Mouse (Mus musculus) embryonic fibroblast, embryonic 13.5 days (primary cell): ENCODE measurements around the gene Rps5. TPM values are rescaled to one million over a fixed set of nuclear protein-coding genes. Genes with fewer than 3 reads are reported as not detected.
"Not testable (repeated sequence)": the region's sequence is repeated elsewhere in the genome, so short reads cannot be mapped to it uniquely, and the experiment has no call there.

Experiments
- H3K27ac ChIP-seq: 2 replicates; pipeline ENCODE4 v1.5.1; 2012; ENCODE audit warnings: low read length, control low read depth, inconsistent platforms; ENCODE audit not compliant: insufficient read depth
- H3K4me1 ChIP-seq: 2 replicates; pipeline ENCODE4 v1.6.1; 2011; ENCODE audit warnings: low read length; ENCODE audit not compliant: control insufficient read depth, insufficient read depth
- H3K4me3 ChIP-seq: 2 replicates; pipeline ENCODE4 v1.5.1; 2011; ENCODE audit warnings: mild to moderate bottlenecking, control low read depth, low read length; ENCODE audit not compliant: insufficient read depth
- CTCF ChIP-seq: IDR thresholded peaks from 2 replicates; pipeline ENCODE4 v1.5.1; 2011; ENCODE audit warnings: mild to moderate bottlenecking, control low read depth, low read length, moderate library complexity, borderline replicate concordance; ENCODE audit not compliant: insufficient read depth
- POLR2A ChIP-seq: IDR thresholded peaks from 2 replicates; pipeline ENCODE4 v1.6.1; 2011; ENCODE audit warnings: low read depth, mild to moderate bottlenecking, control low read depth, low read length, moderate library complexity
- polyA plus RNA-seq: library from polyadenylated mRNA; stranded (reverse); fragments of >200 nt; gene quantifications from 2 replicates; pipeline ENCODE4 v1.2.4, GENCODE M21; 2011; ENCODE audit warnings: low read depth; ENCODE audit not compliant: missing spikeins, insufficient read length

The Rps5 gene
- 1,341 and 1,449 TPM in 2 replicates for polyA plus RNA-seq

- peak within 1 kb of the TSS; percentile 98 for H3K27ac ChIP-seq
- 0 out of 2 replicates have a peak, but pooled peaks cover 3% of the 10 kb centered on the region for H3K4me1 ChIP-seq
- H3K4me3 ChIP-seq, result peak within 1 kb of the TSS; percentile 97
- TF ChIP-seq POLR2A (peak; percentile 82), CTCF (no peak)
Observed at GRCm38 (mm10) chr7:12921705-12922465, at the start of gene Rps5. Rps5 (plus strand) TSS chr7:12922290.

DNA sequence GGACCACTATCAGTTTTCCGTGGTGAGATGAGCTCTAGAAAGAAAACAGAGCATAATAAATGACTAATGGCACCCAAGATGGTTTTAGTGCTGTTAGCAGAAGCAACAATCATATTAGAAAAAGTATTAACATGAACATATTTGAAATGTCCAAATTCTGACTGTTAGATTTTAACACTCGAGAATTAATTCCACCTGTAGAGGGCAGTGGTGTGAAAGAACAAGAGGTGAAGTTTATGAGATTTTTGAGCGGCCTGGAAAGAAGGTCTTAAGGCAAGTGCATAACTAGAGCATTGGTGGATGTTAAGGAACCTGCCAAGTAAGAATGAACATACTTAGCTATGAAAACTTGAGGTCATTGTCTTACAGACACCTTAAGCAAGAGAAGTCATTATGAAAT, 47.8 kb upstream of the Rps5 start:
- Histone ChIP-seq H3K4me3 (no peak overlapping the region), H3K4me1 (no peaks in the 10 kb centered on the region), H3K27ac (no peak overlapping the region)
- no peak for TF ChIP-seq CTCF
- no peak for TF ChIP-seq POLR2A

DNA sequence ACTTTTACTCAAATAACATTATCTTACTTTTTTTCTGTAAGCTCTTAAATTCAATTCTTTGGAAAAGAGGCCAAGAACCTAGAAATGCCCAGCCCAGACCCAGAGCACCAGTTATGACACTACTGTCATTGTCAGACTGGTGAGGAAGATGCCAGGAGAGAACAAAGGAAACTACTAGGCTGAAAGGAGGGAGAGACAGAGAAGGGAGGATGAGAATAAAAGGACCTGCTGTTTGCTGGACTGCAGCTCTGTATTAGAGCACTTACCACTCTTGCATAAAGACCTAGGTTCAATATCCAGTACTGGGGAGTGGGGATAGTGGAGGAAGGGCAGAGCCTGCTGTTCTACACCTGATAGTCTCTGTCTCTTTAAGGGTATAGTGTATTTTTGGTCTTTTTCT, 42.1 kb upstream of the Rps5 start:
- Histone ChIP-seq H3K4me1 (no peaks in the 10 kb centered on the region), H3K27ac (no peak overlapping the region), H3K4me3 (no peak overlapping the region)
- no peak for TF ChIP-seq POLR2A
- TF ChIP-seq CTCF, result no peak

DNA sequence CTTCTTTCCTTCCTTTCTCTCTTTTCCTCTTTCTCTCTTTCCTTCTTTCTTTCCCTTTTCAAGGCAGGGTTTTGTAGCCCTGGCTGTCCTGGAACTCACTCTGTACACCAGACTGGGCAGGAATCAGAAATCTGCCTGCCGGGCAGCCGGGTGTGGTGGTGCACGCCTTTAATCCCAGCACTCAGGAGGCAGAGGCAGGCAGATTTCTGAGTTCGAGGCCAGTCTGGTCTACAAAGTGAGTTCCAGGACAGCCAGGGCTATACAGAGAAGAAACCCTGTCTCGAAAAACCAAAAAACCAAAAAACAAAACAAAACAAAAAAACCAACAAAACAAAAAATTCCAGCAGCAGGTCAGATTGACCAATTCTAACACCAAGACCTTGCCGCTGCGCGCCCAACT, 41.6 kb upstream of the Rps5 start:
- H3K27ac ChIP-seq, H3K4me1 ChIP-seq: not testable (repeated sequence)
- peak overlapping the region; percentile 44 for H3K4me3 ChIP-seq

DNA sequence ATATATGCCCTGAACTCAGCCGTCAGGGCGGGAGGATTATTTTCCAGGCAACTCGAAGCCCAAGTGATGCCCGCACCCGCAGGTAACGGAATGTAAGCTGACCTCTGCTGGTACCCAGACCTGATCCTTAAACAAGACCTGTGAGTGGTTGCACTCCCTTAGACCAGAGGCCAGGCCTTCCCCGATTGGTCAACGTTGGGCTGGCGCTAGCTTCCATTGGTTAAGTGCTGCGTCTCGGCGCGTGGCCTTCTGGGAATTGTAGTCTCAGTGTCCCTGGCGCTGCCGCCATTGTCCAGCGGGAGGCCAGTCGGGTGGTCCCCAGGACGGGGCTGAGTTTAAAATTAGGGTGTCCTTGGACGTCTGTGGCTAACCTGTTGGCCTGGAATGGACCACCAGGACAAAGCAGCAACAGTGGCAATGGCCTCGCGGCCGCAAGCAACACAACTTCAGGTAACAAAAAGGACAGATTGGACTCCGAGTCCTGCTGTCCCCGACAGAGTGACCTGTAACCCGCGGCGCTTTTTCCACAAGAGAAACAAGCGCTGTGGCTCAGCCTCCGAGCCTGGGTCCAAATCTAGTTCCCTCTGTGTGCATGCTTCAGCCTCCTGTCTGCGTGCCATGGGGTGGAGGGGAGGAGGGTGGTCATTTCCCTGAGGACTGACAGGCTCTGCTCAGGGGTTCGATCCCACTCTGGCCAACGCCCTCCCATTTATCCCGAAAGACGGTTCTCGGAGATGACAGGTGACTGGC, 41.0 kb upstream of the Rps5 start, which contains the start of gene Zfp128:
Gene Zfp128 (plus strand): TSS at position 267 of the 750 bp plus-strand sequence.
- Histone ChIP-seq H3K4me3 (peak within 1 kb of the TSS; percentile 77), H3K27ac (no peak within 1 kb of the TSS), H3K4me1 (no peaks in the 10 kb centered on the region)
- TF ChIP-seq POLR2A (peak; percentile 72), CTCF (no peak)

GRCm38 (mm10) chr7:12886563-12887266, 35.4 kb upstream of the Rps5 start:
- H3K4me3 ChIP-seq, result no peak overlapping the region
- H3K27ac ChIP-seq, result no peak overlapping the region
- no peak for TF ChIP-seq CTCF
- no peak for TF ChIP-seq POLR2A
- no peaks in the 10 kb centered on the region for H3K4me1 ChIP-seq

- Histone ChIP-seq H3K27ac (no peak overlapping the region), H3K4me3 (no peak overlapping the region), H3K4me1 (no peaks in the 10 kb centered on the region)
- TF ChIP-seq POLR2A, result no peak
- TF ChIP-seq CTCF, result no peak
Observed at GRCm38 (mm10) chr7:12887585-12887984, 34.5 kb upstream of the Rps5 start.

DNA sequence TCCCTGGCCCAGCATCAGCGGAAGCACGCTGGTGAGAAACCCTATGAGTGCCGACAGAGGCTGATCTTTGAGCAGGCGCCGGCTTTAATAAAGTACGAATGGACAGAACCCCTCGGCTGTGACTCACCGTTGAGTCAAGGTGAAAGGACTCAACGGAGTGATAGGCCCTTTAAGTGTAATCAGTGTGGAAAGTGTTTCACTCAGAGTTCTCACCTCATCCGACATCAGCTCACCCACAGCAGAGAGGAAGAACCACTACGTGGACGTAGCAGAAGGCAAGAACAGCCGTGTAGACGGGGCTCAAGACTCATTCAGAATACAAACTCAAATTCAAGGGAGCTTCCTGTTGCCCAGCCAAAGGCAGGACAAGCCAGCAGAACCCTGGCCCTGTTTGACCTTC, 31.2 kb upstream of the Rps5 start:
- no peaks in the 10 kb centered on the region for H3K4me1 ChIP-seq
- TF ChIP-seq CTCF, result no peak
- TF ChIP-seq POLR2A, result no peak
- no peak overlapping the region for H3K4me3 ChIP-seq
- H3K27ac ChIP-seq, result no peak overlapping the region

DNA sequence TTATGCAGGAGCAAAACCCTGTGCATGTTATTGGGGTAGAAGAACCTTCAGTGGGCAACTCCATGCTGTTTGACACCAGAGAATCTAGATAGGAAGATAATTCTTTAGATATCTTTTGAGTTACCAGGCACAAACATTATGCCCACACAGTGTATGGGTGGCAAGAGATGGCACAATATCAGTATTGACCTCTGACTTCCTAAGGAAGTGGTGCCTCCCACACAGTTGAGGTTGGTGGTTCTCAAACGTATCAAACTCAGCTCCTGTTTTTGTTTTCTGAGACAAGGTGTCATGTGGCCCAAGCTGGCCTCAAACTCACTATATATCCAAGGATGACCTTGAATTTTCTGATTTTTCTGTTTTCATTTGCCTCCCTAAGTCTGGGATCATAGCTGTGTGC, 30.8 kb upstream of the Rps5 start:
- Histone ChIP-seq H3K27ac (no peak overlapping the region), H3K4me1 (no peaks in the 10 kb centered on the region), H3K4me3 (no peak overlapping the region)
- TF ChIP-seq POLR2A (no peak), CTCF (no peak)

DNA sequence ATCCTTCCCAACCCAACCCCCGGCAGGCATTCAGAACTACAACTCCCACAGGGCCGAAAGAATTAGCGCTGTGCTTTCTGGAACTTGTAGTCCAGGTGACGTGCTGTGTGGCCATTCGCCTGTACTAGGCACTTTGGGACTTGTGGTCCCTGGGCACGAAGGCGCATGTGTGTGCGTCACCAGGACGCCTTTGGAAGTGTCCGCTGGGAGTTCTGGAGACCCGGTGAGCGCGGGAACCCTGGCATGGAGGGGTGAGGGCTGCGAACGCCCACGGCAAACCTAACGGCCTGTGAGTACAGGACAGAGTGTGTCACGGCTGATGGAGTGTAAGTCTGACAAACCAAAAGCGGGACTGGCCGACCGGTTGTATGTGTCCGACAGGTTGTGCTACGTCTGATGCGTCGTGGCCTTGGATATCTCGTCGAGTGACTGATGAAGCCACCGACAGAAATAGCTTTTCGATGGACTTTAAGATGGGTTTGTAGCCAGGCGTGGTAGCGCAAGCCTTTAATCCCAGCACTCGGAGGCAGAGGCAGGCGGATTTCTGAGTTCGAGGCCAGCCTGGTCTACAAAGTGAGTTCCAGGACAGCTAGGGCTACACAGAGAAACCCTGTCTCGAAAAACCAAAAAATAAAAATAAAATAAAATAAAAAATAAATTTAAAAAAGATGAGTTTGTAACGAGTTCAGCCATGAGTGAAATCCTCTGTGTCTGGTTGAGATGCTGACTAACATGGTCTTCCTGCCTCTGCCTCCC, 24.3 kb upstream of the Rps5 start, which contains the start of gene Zscan22:
Gene Zscan22 (plus strand): TSS at position 161 of the 756 bp plus-strand sequence.
- H3K4me1 ChIP-seq, result no peaks in the 10 kb centered on the region
- peak within 1 kb of the TSS; percentile 75 for H3K4me3 ChIP-seq
- TF ChIP-seq POLR2A, result peak; percentile 69
- no peak for TF ChIP-seq CTCF
- no peak within 1 kb of the TSS for H3K27ac ChIP-seq
